Mouse (Mus musculus) liver, embryonic 15.5 days (tissue): ENCODE results near the gene Angpt4. TPM values are rescaled to one million over a fixed set of nuclear protein-coding genes. Genes with fewer than 3 reads are reported as not detected.

Experiments used
- ATAC-seq: fragments of 200-750 bp; cut with Nextera tagmentation; 2 replicates; pipeline ENCODE4 v1.8.0; 2017; ENCODE audit warnings: moderate number of reproducible peaks, mild to moderate bottlenecking, moderate library complexity; ENCODE audit not compliant: insufficient read depth
- H3K27ac ChIP-seq: fragments of 300-500 bp; sonication (generic); replicated peaks from 2 replicates; pipeline ENCODE4 v1.5.1; 2015; ENCODE audit warnings: mild to moderate bottlenecking, inconsistent platforms
- H3K27me3 ChIP-seq: fragments of 300-500 bp; sonication (generic); 2 replicates; pipeline ENCODE4 v1.6.1; 2015; ENCODE audit warnings: mild to moderate bottlenecking, inconsistent platforms
- H3K36me3 ChIP-seq: fragments of 300-500 bp; sonication (generic); replicated peaks from 2 replicates; pipeline ENCODE4 v1.6.1; 2015; ENCODE audit warnings: moderate library complexity, mild to moderate bottlenecking, inconsistent platforms
- H3K4me1 ChIP-seq: fragments of 300-500 bp; sonication (generic); replicated peaks from 2 replicates; pipeline ENCODE4 v1.6.1; 2015; ENCODE audit warnings: inconsistent platforms
- H3K4me2 ChIP-seq: fragments of 300-500 bp; sonication (generic); 2 replicates; pipeline ENCODE4 v1.6.1; 2015; ENCODE audit warnings: moderate library complexity, mild to moderate bottlenecking, inconsistent platforms
- H3K4me3 ChIP-seq: fragments of 300-500 bp; sonication (generic); replicated peaks from 2 replicates; pipeline ENCODE4 v1.5.1; 2015; ENCODE audit warnings: mild to moderate bottlenecking, inconsistent platforms
- H3K9ac ChIP-seq: fragments of 300-500 bp; sonication (generic); 2 replicates; pipeline ENCODE4 v1.6.1; 2015; ENCODE audit warnings: moderate library complexity, mild to moderate bottlenecking, inconsistent platforms
- H3K9me3 ChIP-seq: fragments of 300-500 bp; sonication (generic); replicated peaks from 2 replicates; pipeline ENCODE4 v1.6.1; 2016; ENCODE audit warnings: inconsistent platforms
- WGBS: fragments of 180-500 bp; shearing (Covaris S2); methylation state at CpG from one replicate; pipeline ENCODE4 v1.1.7; 2015; ENCODE audit warnings: mixed read lengths; ENCODE audit not compliant: insufficient replicate concordance; 5-methylcytosine and 5-hydroxymethylcytosine counted together
- polyA plus RNA-seq: library from polyadenylated mRNA; unstranded; fragments of >200 nt; fragmentation: Nextera tagmentation; extraction: Ambion mirVana; gene quantifications from 2 replicates; pipeline ENCODE4 v1.2.1, GENCODE M21; 2015

Angpt4 gene
- polyA plus RNA-seq, 1 experiment from 2014 or later = not detected

- Histone ChIP-seq H3K4me2 (no peak overlapping the region), H3K9ac (no peak overlapping the region), H3K27me3 (no peaks in the 10 kb centered on the region), H3K9me3 (no peaks in the 10 kb centered on the region), H3K27ac (no peak overlapping the region), H3K4me3 (no peak overlapping the region), H3K4me1 (peaks cover 24% of the 10 kb centered on the region), H3K36me3 (no peaks in the 10 kb centered on the region)
- no peak for ATAC-seq
- WGBS = 75% methylated on average over 10 of the region's 10 CpGs
These were observed 51.5 kb downstream of the Angpt4 start for GRCm38 (mm10) chr2:151962474-151962873.

DNA sequence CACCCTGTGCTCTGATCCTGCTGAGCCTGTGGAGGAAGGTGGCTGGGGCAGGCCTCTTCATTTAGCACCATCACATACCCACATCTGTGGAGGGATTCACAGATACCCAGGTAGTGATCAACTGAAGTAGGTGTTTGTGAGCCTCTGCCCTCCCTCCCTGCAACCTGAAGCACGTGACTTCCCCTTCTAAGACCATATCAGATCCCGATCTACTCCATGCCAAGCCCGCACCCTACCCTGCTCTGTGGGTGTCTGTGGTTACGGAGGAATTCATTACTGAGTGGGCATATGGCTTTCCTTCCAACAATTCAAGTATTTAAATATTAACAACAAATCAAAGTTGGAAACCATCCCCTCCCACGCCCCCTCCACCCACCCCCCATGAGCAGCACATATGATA is 52.3 kb downstream of the Angpt4 start:
- Histone ChIP-seq H3K4me2 (no peak overlapping the region), H3K36me3 (0 out of 2 replicates have a peak, but pooled peaks cover 4% of the 10 kb centered on the region), H3K27me3 (no peaks in the 10 kb centered on the region), H3K9me3 (no peaks in the 10 kb centered on the region), H3K4me1 (peaks cover 26% of the 10 kb centered on the region), H3K4me3 (no peak overlapping the region), H3K27ac (no peak overlapping the region), H3K9ac (no peak overlapping the region)
- 60% methylated on average over 5 of the region's 5 CpGs for WGBS
- ATAC-seq = no peak

DNA sequence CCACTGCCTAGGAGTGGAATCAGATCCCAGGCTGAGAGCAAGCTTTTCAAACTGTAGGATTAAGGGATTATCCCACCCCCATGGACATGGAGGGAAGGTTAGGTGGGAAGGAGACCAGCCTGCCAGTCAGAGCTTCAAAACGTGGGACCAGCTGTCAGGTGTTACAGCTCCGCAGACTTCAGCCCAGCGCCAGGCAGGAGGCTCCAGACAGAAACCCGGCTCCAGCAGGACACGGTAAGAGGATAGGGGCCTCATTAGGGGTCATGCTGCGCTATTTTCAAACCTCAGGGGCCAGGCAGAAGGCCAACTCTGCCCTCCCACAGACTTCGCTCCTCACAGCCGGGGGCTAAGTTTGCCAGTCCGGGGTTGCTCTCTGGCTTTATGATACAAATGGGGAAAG is 53.0 kb downstream of the Angpt4 start:
- Histone ChIP-seq H3K27me3 (no peaks in the 10 kb centered on the region), H3K27ac (no peak overlapping the region), H3K4me2 (no peak overlapping the region), H3K4me3 (no peak overlapping the region), H3K36me3 (peaks cover 11% of the 10 kb centered on the region), H3K9ac (no peak overlapping the region), H3K4me1 (peaks cover 21% of the 10 kb centered on the region), H3K9me3 (no peaks in the 10 kb centered on the region)
- 41% methylated on average over 9 of the region's 9 CpGs for WGBS
- no peak for ATAC-seq

DNA sequence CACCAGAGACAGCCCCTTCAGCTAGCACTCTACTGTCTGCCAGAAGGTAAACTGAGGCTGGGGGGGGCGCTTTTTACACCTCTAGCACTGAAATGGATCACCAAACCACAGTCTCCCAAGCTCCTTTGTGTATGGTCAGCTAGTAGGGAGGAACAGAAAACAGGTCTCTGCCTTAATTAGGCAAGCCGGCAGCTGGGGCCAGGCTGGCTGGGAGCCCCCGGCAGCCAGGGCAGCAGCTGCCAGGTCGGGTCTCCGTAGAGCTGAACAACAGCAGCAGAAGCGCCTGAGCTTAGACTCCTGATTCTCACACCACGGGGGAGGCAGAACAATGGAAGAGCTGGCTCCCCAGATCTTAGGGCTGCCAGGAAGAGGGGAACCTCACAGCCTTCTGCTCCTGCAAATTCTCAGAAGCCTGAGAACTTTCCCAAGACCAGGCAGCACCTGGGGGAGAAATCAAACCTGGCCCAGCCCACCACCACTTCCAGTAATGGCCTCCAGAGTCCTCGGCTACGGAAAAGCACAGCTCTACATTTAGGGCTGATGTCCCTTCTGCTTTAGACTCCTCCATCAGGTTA is 56.3 kb downstream of the Angpt4 start:
- no peak overlapping the region for H3K4me2 ChIP-seq
- H3K36me3 ChIP-seq = peaks cover 25% of the 10 kb centered on the region
- no peak overlapping the region for H3K9ac ChIP-seq
- H3K4me3 ChIP-seq = no peak overlapping the region
- H3K4me1 ChIP-seq = peaks cover 46% of the 10 kb centered on the region
- 54% methylated on average over 9 of the region's 9 CpGs for WGBS
- no peak for ATAC-seq
- no peak overlapping the region for H3K27ac ChIP-seq
- no peaks in the 10 kb centered on the region for H3K9me3 ChIP-seq
- peaks cover 8% of the 10 kb centered on the region for H3K27me3 ChIP-seq

DNA sequence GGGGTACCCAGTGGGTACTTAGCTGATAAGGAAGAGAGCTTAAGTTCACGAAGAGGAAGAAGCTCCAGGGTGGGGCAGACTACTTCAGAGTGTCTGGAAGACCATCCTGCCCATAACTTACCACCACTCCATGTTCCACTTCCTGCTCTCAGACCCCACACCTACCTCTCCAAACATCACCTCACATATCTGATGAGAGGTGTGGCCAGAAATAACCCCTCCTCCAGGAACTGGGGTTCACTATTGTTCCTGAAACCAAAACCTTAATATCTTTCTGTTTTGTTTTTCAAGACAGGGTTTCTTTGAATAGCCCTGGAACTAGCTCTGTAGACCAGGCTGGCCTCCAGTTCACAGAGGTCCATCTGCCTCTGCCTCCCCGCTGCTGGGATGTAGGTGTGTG is 56.8 kb downstream of the Angpt4 start:
- WGBS = 42% methylated on average over 2 of the region's 2 CpGs
- no peak overlapping the region for H3K4me3 ChIP-seq
- no peaks in the 10 kb centered on the region for H3K9me3 ChIP-seq
- H3K36me3 ChIP-seq = peaks cover 25% of the 10 kb centered on the region
- H3K9ac ChIP-seq = no peak overlapping the region
- H3K4me2 ChIP-seq = no peak overlapping the region
- H3K4me1 ChIP-seq = peaks cover 50% of the 10 kb centered on the region
- H3K27ac ChIP-seq = no peak overlapping the region
- peaks cover 14% of the 10 kb centered on the region for H3K27me3 ChIP-seq
- no peak for ATAC-seq

DNA sequence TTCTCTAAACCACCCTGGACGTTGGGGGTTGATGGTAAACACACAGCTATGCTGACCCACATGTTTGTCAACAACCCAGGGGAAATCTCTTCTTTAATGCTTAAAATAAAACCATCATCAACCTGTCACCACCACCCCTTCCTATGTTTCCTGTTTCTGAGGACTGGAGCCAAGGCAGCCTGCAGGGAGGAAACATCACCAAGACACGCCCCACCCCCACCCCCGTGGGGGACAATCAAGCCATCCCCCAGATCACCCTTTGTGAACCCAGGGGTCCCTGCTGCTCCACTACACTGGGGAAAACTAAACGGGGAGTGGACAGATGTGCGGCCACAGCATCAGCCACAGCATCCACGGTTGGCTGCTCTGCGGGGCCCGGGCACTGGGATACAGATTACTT is 57.4 kb downstream of the Angpt4 start:
- H3K9ac ChIP-seq = no peak overlapping the region
- no peak overlapping the region for H3K4me2 ChIP-seq
- WGBS = 64% methylated on average over 8 of the region's 8 CpGs
- no peak overlapping the region for H3K4me3 ChIP-seq
- peaks cover 25% of the 10 kb centered on the region for H3K36me3 ChIP-seq
- no peaks in the 10 kb centered on the region for H3K9me3 ChIP-seq
- H3K27me3 ChIP-seq = peaks cover 20% of the 10 kb centered on the region
- no peak overlapping the region for H3K27ac ChIP-seq
- ATAC-seq = no peak
- H3K4me1 ChIP-seq = peaks cover 53% of the 10 kb centered on the region

DNA sequence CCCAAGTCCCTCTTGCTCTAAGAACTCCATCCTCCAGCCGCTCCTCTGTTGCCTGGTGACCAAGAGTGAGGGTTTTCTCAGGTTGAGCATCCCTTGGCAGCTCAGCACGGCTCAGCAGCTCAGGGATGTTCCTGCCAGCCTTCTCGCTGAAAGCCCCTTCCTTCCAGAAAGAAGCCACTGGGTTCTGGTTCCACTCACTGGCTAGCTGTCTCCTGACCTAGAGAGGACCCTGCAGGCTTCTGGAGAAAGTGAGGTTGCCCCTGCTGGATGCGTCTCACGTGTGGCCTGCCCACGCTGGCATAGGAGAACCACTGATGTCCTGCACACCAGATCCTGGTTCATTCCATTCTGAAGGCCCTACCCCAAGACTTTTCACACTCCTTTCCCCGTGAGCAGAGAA is 58.0 kb downstream of the Angpt4 start:
- Histone ChIP-seq H3K4me2 (no peak overlapping the region), H3K36me3 (peaks cover 25% of the 10 kb centered on the region), H3K27me3 (peaks cover 26% of the 10 kb centered on the region), H3K4me3 (no peak overlapping the region), H3K4me1 (peaks cover 56% of the 10 kb centered on the region), H3K9me3 (no peaks in the 10 kb centered on the region), H3K9ac (no peak overlapping the region), H3K27ac (no peak overlapping the region)
- no peak for ATAC-seq
- WGBS = 76% methylated on average over 7 of the region's 7 CpGs

GRCm38 (mm10) chr2:151969396-151969795 is 58.4 kb downstream of the Angpt4 start:
- no peak for ATAC-seq
- peaks cover 59% of the 10 kb centered on the region for H3K4me1 ChIP-seq

GRCm38 (mm10) chr2:151970191-151971172 is 59.5 kb downstream of the Angpt4 start:
- 44% methylated on average over 53 of the region's 53 CpGs for WGBS
- Histone ChIP-seq H3K4me3 (peak overlapping the region; percentile 15; the same call in 1 of the 2 replicates), H3K36me3 (peaks cover 25% of the 10 kb centered on the region), H3K27ac (no peak overlapping the region), H3K9ac (no peak overlapping the region), H3K27me3 (peaks cover 38% of the 10 kb centered on the region), H3K9me3 (no peaks in the 10 kb centered on the region), H3K4me1 (peaks cover 63% of the 10 kb centered on the region), H3K4me2 (peak overlapping the region; percentile 52)
- peak; percentile 68 for ATAC-seq

More at GRCm38 (mm10) chr2:151969396-151969795, 58.4 kb downstream of the Angpt4 start:
- Histone ChIP-seq H3K4me2 (no peak overlapping the region), H3K27me3 (peaks cover 30% of the 10 kb centered on the region), H3K4me3 (no peak overlapping the region), H3K36me3 (peaks cover 25% of the 10 kb centered on the region), H3K27ac (no peak overlapping the region), H3K9ac (no peak overlapping the region), H3K9me3 (no peaks in the 10 kb centered on the region)
- 70% methylated on average over 6 of the region's 6 CpGs for WGBS

DNA sequence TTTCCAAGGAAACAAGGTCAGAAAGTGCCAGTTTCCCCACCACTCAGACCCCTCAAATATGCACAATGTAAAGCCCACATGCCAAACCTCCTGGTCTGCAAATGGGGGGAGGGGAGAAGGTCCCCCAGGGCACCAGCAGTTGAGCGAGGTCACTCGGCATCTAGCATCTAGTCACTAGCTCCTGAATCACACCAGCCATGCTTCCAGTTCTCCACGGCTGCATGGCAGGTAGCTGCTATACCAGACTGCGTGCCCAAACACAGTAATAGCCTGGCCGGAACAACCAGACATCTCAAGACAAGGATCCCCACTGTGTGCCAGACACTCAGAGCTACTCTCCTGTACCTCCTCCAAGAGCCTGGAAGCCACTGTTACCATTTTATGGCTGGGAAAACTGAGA is 60.7 kb downstream of the Angpt4 start:
- H3K4me3 ChIP-seq = no peak overlapping the region
- ATAC-seq = no peak
- no peak overlapping the region for H3K9ac ChIP-seq
- peaks cover 38% of the 10 kb centered on the region for H3K27me3 ChIP-seq
- peaks cover 71% of the 10 kb centered on the region for H3K4me1 ChIP-seq
- H3K4me2 ChIP-seq = no peak overlapping the region
- no peak overlapping the region for H3K27ac ChIP-seq
- 68% methylated on average over 5 of the region's 5 CpGs for WGBS
- no peaks in the 10 kb centered on the region for H3K9me3 ChIP-seq
- H3K36me3 ChIP-seq = peaks cover 25% of the 10 kb centered on the region

- Histone ChIP-seq H3K27me3 (peaks cover 38% of the 10 kb centered on the region), H3K9me3 (no peaks in the 10 kb centered on the region), H3K27ac (peak overlapping the region; percentile 41; the same call in 1 of the 2 replicates), H3K36me3 (peaks cover 28% of the 10 kb centered on the region), H3K4me2 (peak overlapping the region; percentile 61), H3K4me1 (peaks cover 76% of the 10 kb centered on the region), H3K9ac (no peak overlapping the region), H3K4me3 (peak overlapping the region; percentile 35)
- 6% methylated on average over 23 of the region's 23 CpGs for WGBS
- peak; percentile 8 for ATAC-seq
These were observed 62.0 kb downstream of the Angpt4 start for GRCm38 (mm10) chr2:151972880-151973594.
